Mouse (Mus musculus) megakaryocyte progenitor cell, adult 5-6 weeks (primary cell): ENCODE measurements around the gene Cd4. TPM values are rescaled to one million over a fixed set of nuclear protein-coding genes. Genes with fewer than 3 reads are reported as not detected.
A peak's percentile ranks its signal among the peaks of the same experiment; 100 is the strongest.

Source experiments
- ATAC-seq: replicated peaks from 2 replicates; pipeline ENCODE4 v1.8.0; 2016; ENCODE audit warnings: mild to moderate bottlenecking, moderate TSS enrichment, inconsistent platforms; ENCODE audit not compliant: poor library complexity
- total RNA-seq, 2 experiments: library from RNA; stranded (forward) in 1 of 2; stranded (reverse) in 1 of 2; fragments of 157-497, 149-512 nt in 1 of 2; fragments of 200-1000 nt in 1 of 2; gene quantifications; 2 replicates each; pipeline versions ENCODE4 v1.2.3 to v1.2.4; 2015 to 2017

Gene Cd4
- total RNA-seq (2015) (0.42 and 1.0 TPM in 2 replicates), total RNA-seq (2017) (0.08 and 1.0 TPM in 2 replicates)

DNA sequence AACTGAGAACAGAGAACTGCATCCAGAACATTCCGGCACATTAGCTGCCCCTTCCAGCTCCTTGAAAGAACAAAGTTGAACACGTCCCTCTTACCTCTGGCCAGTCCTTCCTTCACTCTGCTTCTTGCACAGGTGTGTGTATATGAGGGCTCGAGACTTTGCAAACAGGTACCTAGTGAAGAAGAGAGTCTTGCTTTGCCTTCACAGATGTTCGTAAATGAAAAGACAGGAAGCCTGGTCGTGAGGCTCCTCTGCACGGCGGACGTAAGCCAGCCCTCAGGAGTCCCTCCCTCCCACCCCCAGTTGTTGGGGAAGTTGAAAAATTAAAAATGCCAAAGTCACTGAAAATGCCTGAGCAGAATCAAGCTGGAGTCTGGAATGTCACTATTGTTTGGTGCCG lies at the start of gene Cd4:
Gene Cd4 (minus strand): TSS at position 236 of the 400 bp plus-strand sequence.
- ATAC-seq: no peak

DNA sequence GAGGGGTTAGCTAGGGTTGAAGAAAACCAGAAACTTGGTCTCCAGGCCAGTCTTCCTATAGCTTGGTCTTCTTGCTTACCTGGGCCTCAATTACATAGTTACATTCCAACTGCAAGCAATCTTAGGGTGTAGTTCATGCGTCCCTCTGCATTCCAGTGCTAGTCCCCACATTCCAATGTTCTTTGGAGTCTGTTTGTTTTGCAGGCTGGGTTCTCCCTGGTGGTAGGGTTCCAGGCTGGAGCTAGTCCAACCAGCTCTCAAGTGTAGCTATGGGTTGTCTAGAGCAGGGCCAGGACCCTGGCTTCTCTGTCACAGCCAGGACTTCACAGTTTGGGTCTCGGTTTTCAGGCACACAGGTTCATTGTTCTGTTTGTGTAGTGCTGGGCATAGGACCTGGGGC lies 49.5 kb upstream of the Cd4 start:
- ATAC-seq: no peak

DNA sequence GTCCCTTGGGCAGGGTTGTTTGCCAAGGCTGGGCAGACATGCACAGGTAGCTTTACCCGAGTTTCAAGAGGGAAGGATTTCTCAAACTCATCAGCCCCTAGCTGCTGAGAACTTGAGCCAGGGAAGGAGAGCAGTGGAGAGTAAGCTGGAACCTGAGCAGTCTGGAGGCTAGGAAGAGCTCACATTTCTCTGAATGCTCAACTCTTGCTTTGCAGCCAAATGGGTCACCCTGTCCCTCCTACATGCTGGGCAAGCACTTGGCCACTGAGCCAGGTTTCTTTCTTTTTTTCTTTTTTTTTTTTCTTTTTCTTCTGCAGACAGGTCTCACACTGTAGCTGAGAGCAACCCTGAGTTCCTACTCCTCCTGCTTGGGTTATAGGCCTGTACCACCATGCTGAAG lies 48.7 kb upstream of the Cd4 start:
- no peak for ATAC-seq

DNA sequence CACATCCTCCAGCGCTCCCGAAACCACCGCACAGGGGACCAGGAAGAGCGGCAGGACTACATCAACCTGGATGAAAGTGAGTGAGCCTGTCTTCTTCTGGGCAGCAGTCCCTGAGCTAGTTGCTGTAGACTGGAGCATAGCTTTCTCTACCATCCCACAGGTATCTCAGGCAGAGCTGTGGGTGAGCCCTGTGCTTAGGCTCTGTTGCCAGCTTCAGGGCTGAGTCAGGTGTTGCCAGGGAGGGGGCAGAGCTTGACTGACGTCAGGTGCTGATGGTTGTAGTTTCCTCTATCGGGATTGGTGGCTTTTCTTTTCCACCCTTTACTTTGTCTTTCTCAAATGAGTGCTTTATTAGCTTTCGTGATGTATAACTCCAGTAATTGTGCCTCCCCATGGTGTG lies 46.6 kb upstream of the Cd4 start:
- ATAC-seq: no peak

DNA sequence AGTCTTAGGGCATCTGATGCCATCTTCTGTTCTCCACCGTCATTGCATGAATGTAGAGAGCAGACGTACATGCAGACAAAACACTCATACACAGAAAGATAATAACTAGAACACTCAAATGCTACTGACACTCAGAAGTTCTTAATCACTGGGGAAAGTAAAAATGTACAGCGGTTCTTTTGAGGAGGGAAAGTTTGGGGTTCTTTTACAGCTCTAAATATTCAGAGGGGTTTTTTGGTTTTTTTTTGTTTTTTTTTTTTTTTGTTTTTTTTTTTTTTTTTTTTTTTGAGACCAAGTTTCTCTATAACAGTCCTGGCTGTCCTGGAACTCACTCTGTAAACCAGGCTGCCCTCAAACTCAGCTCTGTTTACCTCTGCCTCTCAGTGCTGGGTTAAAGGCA lies 45.1 kb upstream of the Cd4 start:
- ATAC-seq: no peak

DNA sequence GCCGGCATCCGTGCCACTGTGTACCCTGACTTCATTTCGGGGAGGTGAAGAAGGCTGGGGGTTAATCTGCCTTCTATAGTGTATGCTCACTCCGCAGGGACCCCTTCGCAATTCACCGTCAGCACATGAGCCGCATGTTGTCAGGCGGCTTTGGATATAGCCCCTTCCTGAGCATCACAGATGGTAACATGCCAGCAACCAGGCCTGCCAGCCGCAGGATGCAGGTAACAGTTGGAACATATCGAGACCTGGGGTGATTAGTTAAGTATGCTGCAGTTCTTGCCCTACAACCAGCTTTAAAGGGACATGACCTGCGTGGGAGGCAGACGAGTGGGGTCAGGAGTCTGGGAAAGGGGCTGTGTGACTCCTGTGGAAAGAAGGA lies 44.3 kb upstream of the Cd4 start:
- no peak for ATAC-seq

DNA sequence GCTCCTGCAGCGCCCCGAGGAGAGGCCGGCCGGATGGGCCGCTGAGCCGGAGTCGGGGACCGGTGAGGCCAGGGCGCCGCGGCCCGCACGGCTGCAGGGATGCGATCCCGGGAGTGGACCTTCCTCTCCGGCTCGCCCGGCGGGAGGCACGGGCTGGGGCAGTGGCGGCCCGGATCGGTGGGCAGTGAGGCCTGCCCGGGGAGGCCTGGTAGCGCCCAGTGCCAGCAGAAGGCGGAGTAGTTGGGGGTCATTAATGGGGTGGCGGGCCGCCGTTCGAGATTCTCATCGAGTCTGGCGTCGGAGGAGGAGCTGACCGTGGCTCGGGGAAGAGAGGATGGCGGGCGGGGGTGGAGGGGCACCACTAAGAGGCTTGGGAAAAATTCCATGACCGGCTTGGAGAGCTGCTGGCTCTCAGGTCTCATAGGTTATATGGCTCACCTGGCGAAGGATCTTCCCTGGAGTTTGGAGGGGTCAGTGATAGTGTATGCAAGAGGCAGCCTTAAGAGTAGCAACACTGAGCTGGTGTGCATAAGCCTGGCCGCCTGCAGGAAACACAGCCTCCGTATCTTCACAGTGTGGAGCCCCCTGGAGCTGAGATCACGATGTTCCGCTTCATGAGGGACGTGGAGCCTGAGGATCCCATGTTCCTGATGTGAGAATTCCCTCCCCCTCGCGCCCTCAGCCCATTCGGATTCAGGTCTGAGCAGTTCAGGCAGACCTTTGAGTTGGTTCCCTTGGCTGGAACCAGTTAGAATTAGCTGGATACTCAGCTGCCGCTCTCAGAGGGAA lies 43.7 kb upstream of the Cd4 start:
- ATAC-seq: peak; percentile 38

DNA sequence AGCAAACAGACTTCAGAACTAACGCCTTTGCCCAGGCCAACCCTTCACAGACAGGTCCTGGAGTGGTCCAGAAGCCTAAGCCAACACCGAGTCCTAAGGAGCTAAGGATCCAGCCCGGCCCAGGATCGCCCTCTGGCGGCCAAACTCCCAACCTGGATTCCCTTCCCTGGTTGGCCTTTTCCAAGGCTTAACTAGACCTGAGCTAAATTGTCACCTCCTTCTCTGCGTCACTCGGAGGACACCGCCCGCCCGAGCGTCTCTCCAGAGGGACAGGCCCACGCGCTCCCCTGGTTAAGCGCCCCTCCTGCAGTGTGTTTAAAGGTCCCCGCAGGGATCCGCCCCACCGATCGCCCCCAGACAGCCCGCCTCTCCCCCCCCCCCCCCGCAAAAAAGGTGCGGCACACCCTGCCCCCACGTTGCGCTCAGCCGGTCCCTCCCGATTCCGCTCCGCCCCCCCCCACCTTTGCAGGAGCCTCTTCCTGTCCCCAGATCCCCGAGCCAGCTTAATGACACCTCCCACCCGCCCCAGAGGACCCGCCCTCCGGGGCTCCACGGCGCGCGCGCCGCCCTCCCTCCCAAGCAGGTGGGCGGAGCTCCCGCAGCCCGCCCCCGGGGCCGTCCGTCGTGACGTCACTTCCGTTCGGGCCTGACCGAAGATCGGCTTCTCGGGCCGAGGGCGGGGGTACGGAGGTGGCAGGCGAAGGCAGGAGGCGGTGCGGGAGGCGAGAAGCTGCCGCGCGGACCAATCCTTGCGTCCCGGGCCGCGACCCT lies 42.9 kb upstream of the Cd4 start, which contains the start of gene Mlf2:
Gene Mlf2 (plus strand): TSS at position 633 of the 771 bp plus-strand sequence.
- ATAC-seq: peak; percentile 81

DNA sequence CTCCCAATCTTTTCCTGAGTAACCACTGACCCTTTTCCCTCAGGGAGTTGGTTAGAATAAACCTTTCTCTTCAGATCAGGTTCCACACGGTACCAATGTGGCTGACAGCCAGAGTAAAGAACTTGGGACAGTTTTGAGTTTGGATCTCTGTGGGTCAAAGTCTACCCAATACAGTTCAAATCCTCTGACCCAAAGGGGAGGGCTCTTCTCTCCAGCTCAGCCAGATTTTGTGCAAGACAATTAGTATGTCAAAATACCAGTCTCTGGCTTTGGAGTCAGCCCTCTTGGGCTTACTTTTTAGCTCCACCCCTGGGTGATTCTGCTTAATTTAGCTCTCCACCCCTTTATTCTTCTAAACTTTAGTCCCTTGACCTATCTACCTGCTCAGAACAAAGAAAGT lies 42.2 kb upstream of the Cd4 start:
- no peak for ATAC-seq

DNA sequence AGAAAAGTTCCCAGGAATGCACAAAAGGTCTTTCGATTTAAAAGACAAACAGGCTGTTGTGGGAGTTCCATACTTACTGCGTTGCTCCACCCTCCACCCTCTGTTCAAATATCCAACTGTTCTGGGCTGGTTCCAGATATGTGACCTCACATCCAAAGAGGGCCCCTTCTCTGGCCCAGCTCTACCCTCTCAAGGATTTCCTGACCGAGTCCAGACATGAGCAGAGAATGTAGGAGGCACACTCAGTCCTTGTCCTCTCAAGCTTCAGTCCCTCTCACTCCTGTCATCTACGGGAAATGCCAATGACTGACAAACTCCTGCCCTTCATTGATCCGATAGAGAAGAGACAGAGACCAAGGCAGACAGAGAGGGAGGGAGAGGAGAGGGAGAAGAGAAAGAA lies 37.9 kb upstream of the Cd4 start:
- no peak for ATAC-seq

DNA sequence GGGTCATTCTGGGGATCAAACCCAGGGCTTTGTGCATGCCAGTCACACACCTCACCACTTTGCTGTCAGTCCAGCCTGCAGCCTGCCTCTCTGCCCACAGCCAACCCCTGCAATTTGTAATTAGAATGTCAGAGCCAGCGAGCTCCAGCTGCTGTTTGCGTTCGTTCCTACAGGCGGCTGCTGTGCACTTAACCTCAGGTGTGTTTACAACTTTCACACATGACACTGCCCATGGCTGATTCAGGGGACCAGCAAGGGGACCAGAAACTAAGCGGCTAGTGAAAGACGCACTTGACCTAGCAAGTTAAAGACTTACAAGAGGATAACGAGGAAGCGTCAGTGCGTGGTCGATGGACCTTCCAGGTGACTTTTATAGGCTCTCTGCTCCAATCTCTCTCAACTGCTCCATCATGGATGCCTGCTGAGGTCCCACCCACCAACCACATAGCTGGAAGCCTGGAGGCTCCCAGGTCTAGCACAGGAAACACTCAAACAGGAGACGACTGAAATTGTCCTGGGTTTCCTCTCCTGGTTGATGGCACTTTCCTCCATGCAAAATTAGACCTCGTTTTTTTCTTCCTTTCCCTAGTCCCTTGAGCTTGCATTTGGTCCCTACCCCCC lies 37.3 kb upstream of the Cd4 start:
- no peak for ATAC-seq

DNA sequence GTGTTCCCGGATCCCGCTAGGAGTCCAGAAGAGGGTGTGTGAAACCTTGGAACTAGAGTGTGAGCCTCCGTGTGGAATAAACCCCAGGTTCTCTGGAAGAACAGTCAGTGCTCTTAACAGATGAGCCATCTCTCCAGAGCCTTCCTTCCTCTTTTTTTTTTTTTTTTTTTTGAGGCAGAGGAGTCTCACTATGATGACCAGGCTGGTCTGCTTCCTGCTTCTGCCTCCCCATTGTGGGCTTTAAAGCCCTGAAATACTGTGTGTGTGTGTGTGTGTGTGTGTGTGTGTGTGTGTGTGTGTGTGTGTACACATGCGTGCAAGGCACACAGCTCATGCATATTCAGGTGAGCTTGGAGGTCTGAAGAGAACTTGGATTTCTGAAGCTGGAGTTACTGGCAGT lies 33.5 kb upstream of the Cd4 start:
- peak; percentile 49 for ATAC-seq

DNA sequence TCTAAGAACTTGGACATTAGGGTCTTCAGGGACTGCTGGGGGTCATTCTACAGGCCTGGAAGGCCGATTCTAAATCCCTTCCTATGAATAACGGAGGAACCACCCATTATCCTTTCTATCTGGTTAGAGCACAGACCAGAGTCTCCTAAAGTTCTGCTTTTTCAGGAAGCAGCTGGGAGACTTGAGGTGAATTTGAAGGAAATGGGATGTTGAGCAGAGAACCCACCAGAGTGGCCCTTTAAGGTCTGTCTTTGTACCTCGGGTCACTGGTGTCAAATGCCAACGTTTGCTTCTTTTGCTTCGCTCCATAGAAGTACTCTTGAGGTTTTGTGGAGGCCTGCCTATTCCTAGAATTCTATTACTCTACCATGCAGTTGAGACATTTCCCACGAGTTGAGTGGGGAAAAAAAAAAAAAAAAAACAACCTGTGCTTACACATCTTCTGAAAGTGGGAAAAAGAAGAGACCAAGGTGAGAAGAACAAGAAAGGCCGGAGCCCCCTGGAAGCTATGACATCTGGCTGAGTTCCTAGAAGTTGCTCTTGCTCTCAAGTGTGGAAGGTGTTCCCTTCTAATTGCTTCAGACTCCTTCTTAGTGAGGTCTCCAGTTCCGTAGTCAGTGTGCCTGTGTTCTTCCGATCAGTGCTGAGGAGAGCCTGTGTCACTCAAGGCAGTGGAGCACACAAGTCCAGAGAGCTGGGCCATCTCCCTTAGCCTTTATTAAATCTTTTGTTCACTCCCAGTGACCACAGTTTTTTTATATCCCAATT lies 32.5 kb upstream of the Cd4 start:
- no peak for ATAC-seq

DNA sequence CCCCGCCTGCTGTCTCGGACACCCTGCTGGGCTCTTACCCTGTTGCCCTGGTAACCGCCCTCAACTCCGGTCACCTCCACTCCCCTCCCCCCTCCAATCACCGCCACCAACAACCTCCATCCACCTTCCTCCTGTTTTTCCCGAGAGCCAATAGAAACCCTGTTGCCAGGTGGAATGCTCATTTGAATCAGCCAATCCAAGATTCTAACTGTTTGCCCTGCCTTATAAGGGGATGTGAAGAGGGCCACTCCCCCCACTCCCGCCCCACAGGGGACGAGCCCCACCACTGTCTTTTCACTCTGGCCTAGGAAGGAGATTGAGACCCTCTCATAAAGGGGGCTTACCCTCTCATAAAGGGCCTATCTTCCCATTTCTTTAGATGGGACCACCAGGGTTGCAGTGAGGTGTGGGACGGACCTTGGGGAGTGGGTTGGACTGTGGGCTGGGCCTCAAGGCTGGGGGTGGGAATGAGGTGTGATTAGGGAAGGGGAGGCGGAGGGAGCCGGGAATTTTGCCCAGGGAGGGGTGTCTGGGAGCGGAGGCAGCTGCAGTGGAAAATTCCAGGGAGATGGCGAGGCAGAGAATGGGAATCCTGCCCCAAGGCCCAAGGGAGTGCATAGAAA lies 31.8 kb upstream of the Cd4 start, which contains the start of gene Ptms:
Gene Ptms (minus strand): TSS at position 409 of the 623 bp plus-strand sequence.
- peak; percentile 42 for ATAC-seq

DNA sequence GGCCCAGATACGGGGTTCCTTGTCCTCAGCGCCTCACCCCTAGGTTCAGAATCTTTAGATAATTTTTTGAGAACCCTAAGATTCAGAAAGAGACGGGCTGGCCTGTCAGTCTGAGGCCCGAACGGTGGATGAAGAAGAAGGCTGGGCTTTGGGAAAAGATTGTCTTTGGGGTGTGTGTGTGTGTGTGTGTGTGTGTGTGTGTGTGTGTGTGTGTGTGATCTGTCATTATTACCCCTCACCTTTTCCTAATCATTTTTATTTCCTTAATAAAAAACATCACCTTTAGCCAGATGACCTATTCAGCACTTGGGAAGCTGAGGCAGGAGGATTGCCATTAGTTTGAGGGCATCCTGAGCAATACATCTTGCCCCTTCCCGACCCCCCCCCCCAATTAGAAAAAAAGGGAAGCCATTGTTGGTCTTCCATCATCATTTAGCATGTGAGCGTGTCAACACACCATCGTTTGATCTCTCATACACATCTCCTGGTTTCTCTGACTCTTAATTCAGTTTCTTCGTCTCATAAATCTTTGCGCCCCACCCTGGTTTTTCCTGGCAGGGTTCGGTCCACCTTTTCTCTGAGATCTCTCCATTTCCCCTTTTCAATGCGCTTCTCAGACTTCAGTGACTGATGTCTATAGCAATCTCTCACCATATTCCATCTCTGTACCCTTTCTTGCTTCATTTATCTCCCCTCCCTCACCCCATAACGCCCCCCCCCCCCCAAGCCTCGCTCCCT lies 31.0 kb upstream of the Cd4 start:
- no peak for ATAC-seq

DNA sequence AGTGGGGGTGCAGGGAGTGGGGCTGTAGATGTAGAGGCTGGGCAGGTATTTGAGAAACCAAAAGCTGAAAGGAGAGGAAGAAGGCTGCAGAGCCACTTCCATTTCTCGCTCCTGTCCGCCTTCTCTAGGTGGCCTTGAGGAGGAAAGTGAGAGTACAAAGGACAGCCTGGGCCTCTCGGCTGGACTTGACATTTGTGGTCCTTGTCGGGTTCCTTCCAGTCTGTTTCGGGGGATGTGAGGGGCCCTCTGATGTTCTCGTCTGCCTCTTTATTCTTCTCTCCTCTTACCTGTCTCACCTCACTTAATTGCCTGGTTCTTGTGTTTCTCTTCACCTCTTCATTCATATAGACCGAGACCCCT lies 30.3 kb upstream of the Cd4 start:
- no peak for ATAC-seq

DNA sequence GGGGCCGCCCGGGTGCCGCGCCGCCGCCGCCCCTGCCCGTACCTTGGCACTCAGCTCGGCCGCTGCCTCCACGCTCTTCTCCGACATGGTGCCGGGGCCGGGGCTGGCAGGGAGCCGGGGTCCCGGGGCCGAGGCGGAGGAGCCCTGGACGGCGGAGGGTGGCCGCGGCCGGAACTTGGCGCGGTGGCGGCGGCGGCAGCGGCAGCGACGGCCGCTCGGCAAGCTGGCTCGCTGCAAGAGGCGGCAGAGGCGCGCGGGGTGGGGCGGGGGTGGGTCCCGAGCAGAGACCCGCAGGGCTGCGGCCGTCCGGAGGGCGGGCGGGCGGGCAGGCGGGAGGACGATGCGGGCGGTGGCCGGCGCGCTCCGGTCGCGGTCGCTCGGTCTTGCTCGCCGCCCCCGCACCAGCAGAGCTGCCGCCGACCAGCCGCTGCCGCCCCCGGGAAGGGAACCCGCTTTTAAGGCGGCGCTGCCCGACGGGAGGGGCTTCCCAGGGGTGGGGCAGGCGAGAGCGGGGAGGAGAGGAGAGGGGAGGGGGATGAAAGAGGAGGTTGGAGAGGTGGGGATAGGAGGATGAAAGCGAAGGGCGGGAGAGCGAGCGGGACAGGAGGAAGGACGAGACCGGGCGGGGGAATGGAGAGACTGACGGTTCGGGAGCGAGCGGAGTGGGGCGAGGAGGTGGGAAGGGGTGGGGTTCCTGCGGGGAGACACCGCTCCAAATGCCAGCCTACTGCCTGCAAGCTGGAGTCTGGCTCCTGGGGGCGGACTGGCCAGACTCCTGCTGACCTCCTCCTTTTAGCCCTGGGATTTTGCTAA lies 29.7 kb upstream of the Cd4 start:
- peak; percentile 13; the same call in 1 of the 2 replicates for ATAC-seq

DNA sequence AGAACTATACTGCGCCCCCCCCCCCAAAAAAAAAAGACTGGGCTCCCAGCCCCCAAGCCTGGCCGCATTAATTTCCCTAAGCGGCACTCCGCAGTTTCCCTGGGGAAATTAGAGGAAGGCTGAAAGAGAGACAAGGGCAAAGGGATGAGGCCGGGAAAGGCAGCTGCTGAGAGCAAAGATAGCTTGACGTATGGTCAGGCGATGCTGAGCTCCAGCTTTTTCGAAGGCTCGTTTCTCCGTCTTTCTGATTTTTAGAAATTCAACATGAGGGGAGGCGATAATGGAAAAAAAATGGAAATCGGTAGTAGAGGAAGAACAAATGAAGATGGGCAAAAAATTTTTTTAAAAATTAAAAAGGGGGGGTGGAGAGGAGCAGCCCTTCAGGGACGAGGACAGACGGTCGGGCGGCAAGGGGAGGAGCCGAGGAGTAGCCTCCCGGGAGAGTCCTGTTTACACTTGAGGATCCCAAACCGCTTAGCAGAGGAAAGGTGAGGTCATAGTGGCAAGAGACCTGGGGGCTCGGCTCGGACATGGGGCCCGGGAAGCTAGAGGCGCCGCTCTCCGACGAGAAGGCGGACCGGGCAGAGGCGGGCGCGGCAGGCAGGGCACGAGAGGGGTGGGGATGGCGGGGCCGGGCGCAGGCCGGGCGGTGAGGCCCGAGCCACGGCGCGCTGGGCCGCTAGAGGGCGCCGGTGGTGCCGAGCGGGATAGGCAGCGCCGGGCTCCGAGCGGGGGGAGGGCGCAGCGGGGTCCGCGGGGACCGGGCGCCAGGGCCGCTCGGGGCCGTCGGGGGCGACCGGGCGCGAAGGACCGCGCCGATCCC lies 28.9 kb upstream of the Cd4 start:
- ATAC-seq: peak; percentile 76
